Mouse (Mus musculus) megakaryocyte-erythroid progenitor cell, adult 5-6 weeks (primary cell): ENCODE measurements around the gene Vmn2r63. TPM values are rescaled to one million over a fixed set of nuclear protein-coding genes. Genes with fewer than 3 reads are reported as not detected.
A peak's percentile ranks its signal among the peaks of the same experiment; 100 is the strongest.
"Not testable (repeated sequence)": the region's sequence is repeated elsewhere in the genome, so short reads cannot be mapped to it uniquely, and the experiment has no call there.

Experiments
- ATAC-seq: replicated peaks from 2 replicates; pipeline ENCODE4 v1.8.0; 2016; ENCODE audit warnings: mild to moderate bottlenecking, inconsistent platforms; ENCODE audit not compliant: severe bottlenecking, poor library complexity, low FRiP score, low TSS enrichment
- total RNA-seq, 2 experiments: library from RNA; stranded (forward) in 1 of 2; stranded (reverse) in 1 of 2; fragments of 200-1000, 215-1000 nt in 1 of 2; fragments of >200 nt in 1 of 2; fragmentation: Nextera tagmentation in 1 of 2; gene quantifications; 2 replicates each; pipeline ENCODE4 v1.2.3; 2014 to 2017

Vmn2r63 gene
- total RNA-seq (2014; fragmentation: Nextera tagmentation) (not detected in 2 replicates), total RNA-seq (2017) (not detected in 2 replicates)

- not testable (repeated sequence) for ATAC-seq
Measured at GRCm38 (mm10) chr7:42933722-42934121, at the start of gene Vmn2r63. Gene Vmn2r63 (minus strand): TSS chr7:42933822.

- ATAC-seq = no peak
Measured at GRCm38 (mm10) chr7:42980739-42981138, 47.1 kb upstream of the Vmn2r63 start.

GRCm38 (mm10) chr7:42980098-42980497, 46.5 kb upstream of the Vmn2r63 start:
- peak; percentile 83 for ATAC-seq

- ATAC-seq = no peak
Measured at GRCm38 (mm10) chr7:42965246-42965645, 31.6 kb upstream of the Vmn2r63 start.

- ATAC-seq = not testable (repeated sequence)
Measured at GRCm38 (mm10) chr7:42898067-42898466, 35.6 kb downstream of the Vmn2r63 start.

- no peak for ATAC-seq
Measured at GRCm38 (mm10) chr7:42878090-42878489, 55.5 kb downstream of the Vmn2r63 start.

- ATAC-seq = not testable (repeated sequence)
Measured at GRCm38 (mm10) chr7:42866801-42867458, 66.7 kb downstream of the Vmn2r63 start, which contains the start of gene Gm2381. Gene Gm2381 (minus strand): TSS chr7:42867234.

Other genes with a start within 250 kb of the Vmn2r63 start
- 6.7 and 6.9 TPM in 2 replicates for gene Zfp975, start 241.1 kb downstream of the Vmn2r63 start, total RNA-seq (2014; fragmentation: Nextera tagmentation)
- 1.6 and 5.6 TPM in 2 replicates for gene Zfp975, start 241.1 kb downstream of the Vmn2r63 start, total RNA-seq (2017)
- gene Gm17067, start 206.8 kb downstream of the Vmn2r63 start, total RNA-seq (2014; fragmentation: Nextera tagmentation) = not detected in 2 replicates
- not detected in 2 replicates for gene Gm17067, start 206.8 kb downstream of the Vmn2r63 start, total RNA-seq (2017)
- not detected in 2 replicates for gene Vmn2r62, start 140.3 kb downstream of the Vmn2r63 start, total RNA-seq (2014; fragmentation: Nextera tagmentation)
- gene Vmn2r62, start 140.3 kb downstream of the Vmn2r63 start, total RNA-seq (2017) = not detected in 2 replicates
- gene Gm2381, start 66.6 kb downstream of the Vmn2r63 start, total RNA-seq (2014; fragmentation: Nextera tagmentation) = not detected in 2 replicates
- gene Gm2381, start 66.6 kb downstream of the Vmn2r63 start, total RNA-seq (2017) = not detected in 2 replicates
- not detected in 2 replicates for gene Gm9268, start 84.9 kb upstream of the Vmn2r63 start, total RNA-seq (2014; fragmentation: Nextera tagmentation)
- gene Gm9268, start 84.9 kb upstream of the Vmn2r63 start, total RNA-seq (2017) = not detected in 2 replicates
- not detected in 2 replicates for gene Zfp936, start 180.4 kb upstream of the Vmn2r63 start, total RNA-seq (2014; fragmentation: Nextera tagmentation)
- not detected in 2 replicates for gene Zfp936, start 180.4 kb upstream of the Vmn2r63 start, total RNA-seq (2017)